Mouse (Mus musculus) neural tube, embryonic 13.5 days (tissue): Measurements from ENCODE around the gene Dhrs7c. TPM values are rescaled to one million over a fixed set of nuclear protein-coding genes. Genes with fewer than 3 reads are reported as not detected.

Experiments
- ATAC-seq: fragments of 200-750 bp; cut with Nextera tagmentation; 2 replicates; pipeline ENCODE4 v1.8.0; 2017; ENCODE audit warnings: low read depth, mild to moderate bottlenecking, moderate TSS enrichment, moderate library complexity
- H3K27ac ChIP-seq: fragments of 300-500 bp; sonication (generic); replicated peaks from 2 replicates; pipeline ENCODE4 v1.5.1; 2015; ENCODE audit warnings: moderate library complexity, mild to moderate bottlenecking, inconsistent platforms
- H3K27me3 ChIP-seq: fragments of 300-500 bp; sonication (generic); 2 replicates; pipeline ENCODE4 v1.6.1; 2015; ENCODE audit warnings: mild to moderate bottlenecking, inconsistent platforms
- H3K36me3 ChIP-seq: fragments of 300-500 bp; sonication (generic); 2 replicates; pipeline ENCODE4 v1.6.1; 2015; ENCODE audit warnings: mild to moderate bottlenecking, inconsistent platforms
- H3K4me1 ChIP-seq: fragments of 300-500 bp; sonication (generic); replicated peaks from 2 replicates; pipeline ENCODE4 v1.6.1; 2015; ENCODE audit warnings: inconsistent platforms
- H3K4me2 ChIP-seq: fragments of 300-500 bp; sonication (generic); 2 replicates; pipeline ENCODE4 v1.6.1; 2015; ENCODE audit warnings: inconsistent platforms, mild to moderate bottlenecking, moderate library complexity
- H3K4me3 ChIP-seq: fragments of 300-500 bp; sonication (generic); 2 replicates; pipeline ENCODE4 v1.5.1; 2015; ENCODE audit warnings: mild to moderate bottlenecking, inconsistent platforms
- H3K9ac ChIP-seq: fragments of 300-500 bp; sonication (generic); 2 replicates; pipeline ENCODE4 v1.6.1; 2015; ENCODE audit warnings: moderate library complexity, mild to moderate bottlenecking, inconsistent platforms
- H3K9me3 ChIP-seq: fragments of 300-500 bp; sonication (generic); 2 replicates; pipeline ENCODE4 v1.6.1; 2016; ENCODE audit warnings: inconsistent platforms
- WGBS: fragments of 180-500 bp; shearing (Covaris S2); methylation state at CpG from one replicate; pipeline ENCODE4 v1.1.7; 2015; 5-methylcytosine and 5-hydroxymethylcytosine counted together
- polyA plus RNA-seq: library from polyadenylated mRNA; unstranded; fragments of >200 nt; fragmentation: Nextera tagmentation; extraction: Ambion mirVana; gene quantifications from 2 replicates; pipeline ENCODE4 v1.2.1, GENCODE M21; 2015

Dhrs7c gene
- polyA plus RNA-seq, 1 experiment from 2014 or later = not detected

GRCm38 (mm10) chr11:67853996-67854395 lies 56.0 kb downstream of the Dhrs7c start:
- no peak overlapping the region for H3K4me3 ChIP-seq
- H3K27ac ChIP-seq = no peak overlapping the region
- no peaks in the 10 kb centered on the region; the same call in 1 of the 2 replicates for H3K4me1 ChIP-seq
- H3K9me3 ChIP-seq = no peaks in the 10 kb centered on the region
- 80% methylated on average over 6 of the region's 6 CpGs for WGBS
- no peaks in the 10 kb centered on the region for H3K36me3 ChIP-seq
- no peak overlapping the region for H3K9ac ChIP-seq
- ATAC-seq = no peak
- no peaks in the 10 kb centered on the region for H3K27me3 ChIP-seq
- H3K4me2 ChIP-seq = no peak overlapping the region

DNA sequence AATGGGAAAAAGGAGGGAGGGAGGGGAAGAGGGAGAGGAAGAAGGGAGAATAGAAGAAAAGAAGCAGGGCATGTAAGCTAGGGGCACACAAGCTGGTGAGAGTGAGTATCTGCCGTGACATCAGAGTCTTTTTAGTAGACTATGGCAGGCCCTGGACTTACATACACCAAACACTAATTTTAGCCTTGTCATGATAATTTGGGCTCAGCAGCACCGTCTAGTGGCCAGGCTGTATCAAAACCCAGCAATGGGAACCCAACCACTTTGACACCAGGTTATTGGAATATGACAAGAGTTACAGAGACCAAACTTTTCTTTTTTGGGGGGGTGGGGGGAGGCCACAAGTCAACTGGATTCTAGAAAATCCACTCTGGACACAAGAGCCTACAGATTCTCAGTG lies 57.0 kb downstream of the Dhrs7c start:
- Histone ChIP-seq H3K4me2 (no peak overlapping the region), H3K9ac (no peak overlapping the region)
- WGBS = 55% methylated on average over 2 of the region's 2 CpGs

DNA sequence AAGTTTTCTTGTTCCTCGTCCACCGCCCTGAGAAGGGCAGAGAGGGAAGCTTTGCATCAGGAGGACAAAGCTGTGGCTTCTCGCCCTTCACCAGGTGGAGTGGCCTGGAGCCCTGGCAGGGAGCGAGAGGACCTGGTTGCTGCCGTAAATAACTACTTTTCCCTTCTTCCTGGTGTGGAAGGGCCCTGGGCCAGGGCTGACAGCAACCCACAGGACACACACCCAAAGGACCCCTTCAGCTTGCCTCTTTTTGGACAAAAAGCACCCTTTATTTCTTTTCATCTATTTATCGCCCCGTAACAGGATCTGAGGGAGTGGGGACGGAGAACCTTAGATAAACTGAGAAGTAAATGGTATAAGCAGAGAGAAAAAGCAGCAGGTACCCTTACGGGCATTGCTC lies 60.5 kb downstream of the Dhrs7c start:
- no peak for ATAC-seq
- WGBS = 86% methylated on average over 9 of the region's 9 CpGs
- Histone ChIP-seq H3K4me1 (peaks cover 9% of the 10 kb centered on the region), H3K4me3 (no peak overlapping the region), H3K9me3 (no peaks in the 10 kb centered on the region), H3K36me3 (no peaks in the 10 kb centered on the region), H3K4me2 (no peak overlapping the region), H3K27ac (no peak overlapping the region), H3K9ac (no peak overlapping the region), H3K27me3 (no peaks in the 10 kb centered on the region)

More for the DNA sequence above, 57.0 kb downstream of the Dhrs7c start:
- Histone ChIP-seq H3K27ac (no peak overlapping the region), H3K4me3 (no peak overlapping the region), H3K27me3 (no peaks in the 10 kb centered on the region), H3K9me3 (no peaks in the 10 kb centered on the region), H3K36me3 (no peaks in the 10 kb centered on the region), H3K4me1 (no peaks in the 10 kb centered on the region; the same call in 1 of the 2 replicates)
- ATAC-seq = no peak

- Histone ChIP-seq H3K27ac (no peak overlapping the region), H3K4me2 (no peak overlapping the region), H3K9ac (no peak overlapping the region), H3K4me3 (no peak overlapping the region), H3K27me3 (no peaks in the 10 kb centered on the region), H3K36me3 (no peaks in the 10 kb centered on the region), H3K4me1 (peaks cover 9% of the 10 kb centered on the region), H3K9me3 (no peaks in the 10 kb centered on the region)
- WGBS = 57% methylated on average over 7 of the region's 7 CpGs
- no peak for ATAC-seq
Measured at GRCm38 (mm10) chr11:67860743-67861398, 62.9 kb downstream of the Dhrs7c start.

GRCm38 (mm10) chr11:67861399-67861838 lies 63.4 kb downstream of the Dhrs7c start:
- no peak overlapping the region for H3K4me2 ChIP-seq
- no peak overlapping the region for H3K4me3 ChIP-seq
- no peaks in the 10 kb centered on the region for H3K9me3 ChIP-seq
- H3K27ac ChIP-seq = no peak overlapping the region
- H3K4me1 ChIP-seq = peaks cover 9% of the 10 kb centered on the region
- H3K9ac ChIP-seq = no peak overlapping the region
- no peak for ATAC-seq
- WGBS = 20% methylated on average over 7 of the region's 7 CpGs
- H3K36me3 ChIP-seq = no peaks in the 10 kb centered on the region
- H3K27me3 ChIP-seq = no peaks in the 10 kb centered on the region

- H3K4me1 ChIP-seq = peaks cover 9% of the 10 kb centered on the region
- H3K4me3 ChIP-seq = no peak overlapping the region
- H3K36me3 ChIP-seq = no peaks in the 10 kb centered on the region
- WGBS = 82% methylated on average over 5 of the region's 5 CpGs
- ATAC-seq = no peak
- H3K9ac ChIP-seq = no peak overlapping the region
- H3K27ac ChIP-seq = no peak overlapping the region
- no peak overlapping the region for H3K4me2 ChIP-seq
- no peaks in the 10 kb centered on the region for H3K27me3 ChIP-seq
- no peaks in the 10 kb centered on the region for H3K9me3 ChIP-seq
Measured at GRCm38 (mm10) chr11:67865100-67865499, 67.1 kb downstream of the Dhrs7c start.

Other genes with a start within 250 kb of the Dhrs7c start
- not detected in 2 replicates for gene Rcvrn, start 102.9 kb upstream of the Dhrs7c start, polyA plus RNA-seq
- gene Glp2r, start 27.0 kb upstream of the Dhrs7c start, polyA plus RNA-seq = 0.15 TPM in 1 of 2 replicates, not detected in the other
- gene Gsg1l2, start 23.6 kb upstream of the Dhrs7c start, polyA plus RNA-seq = not detected in 2 replicates
- gene Usp43, start 124.0 kb downstream of the Dhrs7c start, polyA plus RNA-seq = 0.18 and 0.35 TPM in 2 replicates
- 0.95 and 1.6 TPM in 2 replicates for gene Cfap52, start 167.5 kb downstream of the Dhrs7c start, polyA plus RNA-seq
- gene Stx8, start 168.0 kb downstream of the Dhrs7c start, polyA plus RNA-seq = 73.8 and 74.2 TPM in 2 replicates